Mouse (Mus musculus) activated CD4-positive, CD25-positive, alpha-beta regulatory T cell, adult 9 weeks (primary cell): ENCODE data around the gene Atp2c1. TPM values are rescaled to one million over a fixed set of nuclear protein-coding genes. Genes with fewer than 3 reads are reported as not detected.

Experiments used
- polyA plus RNA-seq: library from polyadenylated mRNA; unstranded; fragments of 100-300 nt; shearing (Covaris generic); gene quantifications from one replicate; pipeline ENCODE4 v1.2.1, GENCODE M21; 2017

Atp2c1 gene
- 29.8 TPM for polyA plus RNA-seq

GRCm38 (mm10) chr9:105527219-105527618 lies at the start of gene Atp2c1:
TSS of gene Atp2c1 (minus strand) at chr9:105527319.

DNA sequence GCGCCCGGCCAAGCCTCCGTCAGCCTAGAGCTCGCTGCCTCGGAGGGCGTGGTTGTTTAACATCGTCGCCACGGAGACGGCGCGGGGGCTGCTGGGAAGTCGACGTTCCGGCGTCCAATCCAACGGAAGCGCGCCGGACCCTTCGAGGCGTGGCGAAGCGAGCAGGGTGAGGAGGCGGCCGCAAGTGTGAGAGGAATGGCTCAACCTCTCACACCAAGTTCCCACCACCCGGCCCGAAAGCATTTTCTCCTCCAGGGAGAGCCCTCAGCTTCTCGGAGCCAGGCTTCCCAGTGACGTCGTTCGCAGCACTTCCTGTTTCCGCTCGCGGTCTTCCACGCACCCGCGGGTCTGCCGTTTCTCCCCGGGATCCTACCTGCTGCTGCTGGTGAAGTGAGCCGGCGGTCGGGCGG lies 131.9 kb downstream of the Atp2c1 start, which contains the start of the genes Aste1 and Nek11:
Gene Aste1, plus strand, starts transcription at position 175 of the 410 bp plus-strand sequence.
Gene Nek11, minus strand, starts transcription at position 307 of the 410 bp plus-strand sequence.

Other genes with a start within 250 kb of the Atp2c1 start
- gene Aste1, start 131.9 kb downstream of the Atp2c1 start, polyA plus RNA-seq = 30.9 TPM
- not detected for gene Nek11, start 131.8 kb downstream of the Atp2c1 start, polyA plus RNA-seq
- gene Pik3r4, start 115.7 kb upstream of the Atp2c1 start, polyA plus RNA-seq = 44.9 TPM